Mouse (Mus musculus): ENCODE measurements around the gene Gm10974.

DNA sequence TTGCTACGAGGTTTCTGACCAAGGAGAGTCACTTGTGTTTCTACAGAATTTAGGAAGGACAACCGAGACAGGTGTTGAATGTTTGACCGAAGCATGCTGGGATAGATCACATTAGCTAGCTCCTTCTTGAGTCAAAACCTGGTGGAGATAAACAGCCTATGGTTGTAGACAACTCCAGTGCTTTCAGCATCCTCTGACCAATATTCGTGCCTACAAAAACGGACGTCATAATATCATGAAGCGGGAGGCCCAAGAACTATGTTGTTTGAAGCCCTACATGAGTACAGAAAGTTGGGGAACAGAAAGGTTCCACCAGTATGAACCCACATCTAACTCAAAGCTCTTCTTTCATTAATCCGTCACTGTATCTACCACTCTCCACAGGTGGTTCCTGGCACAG lies 19.2 kb downstream of the Gm10974 start:
- TF ChIP-seq CTCF (IDR thresholded peaks at IDR 0.05; ENCODE audit: borderline replicate concordance, control insufficient read depth, extremely low read depth, insufficient read depth, low read length, poor library complexity) (no peak), POLR2A (IDR thresholded peaks at IDR 0.05; ENCODE audit: control insufficient read depth, extremely low read depth, insufficient read depth, low read length, poor library complexity) (no peak)
